Mouse (Mus musculus) forelimb bud, embryonic 11.5 days (tissue): ENCODE data around the gene Gm28308.
A peak's percentile ranks its signal among the peaks of the same experiment; 100 is the strongest.

ENCODE experiments used
- DNase-seq: peaks from one replicate; pipeline ENCODE4 v3.0.0-alpha.2; 2012; ENCODE audit warnings: low read depth, low spot score

Gm28308 gene

GRCm38 (mm10) chr6:52183311-52184080, 29.6 kb downstream of the Gm28308 start:
- no peak for DNase-seq

DNA sequence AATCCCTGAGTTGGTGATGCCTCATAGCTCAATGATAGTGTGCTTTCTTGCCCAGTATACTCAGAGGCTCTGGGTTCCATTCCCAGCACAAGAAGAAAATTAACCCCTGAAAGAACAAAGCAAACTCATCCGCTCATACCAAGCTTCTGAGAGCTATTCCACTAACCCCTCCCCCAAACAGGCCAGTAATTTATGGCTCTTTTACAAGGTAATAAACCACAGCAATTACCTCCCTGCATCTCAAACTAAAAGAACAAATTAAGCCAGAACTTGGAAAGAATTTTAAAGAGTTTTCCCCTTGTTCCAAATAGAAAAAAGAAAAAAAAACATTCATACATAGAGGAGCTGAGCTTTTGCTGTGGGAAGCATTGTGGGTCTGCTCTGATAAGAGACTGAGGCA, 30.3 kb downstream of the Gm28308 start:
- no peak for DNase-seq

GRCm38 (mm10) chr6:52182030-52182429, 31.1 kb downstream of the Gm28308 start:
- DNase-seq, result no peak

GRCm38 (mm10) chr6:52180726-52181125, 32.4 kb downstream of the Gm28308 start:
- DNase-seq, result no peak

- no peak for DNase-seq
These were observed 32.9 kb downstream of the Gm28308 start for GRCm38 (mm10) chr6:52180213-52180710.

- DNase-seq, result no peak
These were observed 33.4 kb downstream of the Gm28308 start for GRCm38 (mm10) chr6:52179690-52180089.

- DNase-seq, result no peak
These were observed 34.0 kb downstream of the Gm28308 start for GRCm38 (mm10) chr6:52178918-52179665.

- no peak for DNase-seq
These were observed 35.3 kb downstream of the Gm28308 start for GRCm38 (mm10) chr6:52177806-52178205.

DNA sequence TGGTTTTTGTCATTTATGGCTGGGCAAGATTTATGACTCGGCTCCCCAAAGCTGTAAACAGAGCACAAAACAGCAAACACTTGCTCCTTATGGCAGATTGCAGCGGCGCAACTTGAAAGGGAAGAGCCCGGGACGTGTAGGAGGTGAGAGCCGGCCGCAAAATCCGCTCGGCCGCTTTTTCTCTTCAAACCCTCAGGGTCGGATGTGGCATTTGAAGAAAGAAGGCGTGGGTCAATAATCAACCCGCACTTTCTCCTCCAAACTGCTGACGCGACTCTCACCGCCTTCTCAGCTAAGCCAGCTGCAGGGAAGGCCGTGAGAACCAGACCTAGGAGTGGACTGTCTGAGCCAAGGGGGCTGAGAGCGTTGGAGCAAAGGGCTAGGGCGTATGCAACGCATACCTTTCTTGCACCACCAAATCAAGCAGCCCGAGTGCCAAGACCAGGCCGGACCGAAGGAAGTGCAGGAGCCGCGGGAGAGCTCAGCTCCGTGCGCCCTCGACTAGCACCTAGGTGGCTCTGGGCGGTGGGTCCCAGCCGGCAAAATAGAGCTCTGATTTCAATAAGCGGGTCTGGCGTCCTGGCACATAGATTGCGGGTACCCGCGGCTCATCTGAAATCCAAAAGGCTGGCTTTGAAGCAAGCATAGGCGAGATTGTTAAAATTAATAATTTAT, 35.9 kb downstream of the Gm28308 start, which contains the start of gene 5730596B20Rik:
TSS of gene 5730596B20Rik (plus strand) at position 438 of the 675 bp plus-strand sequence.
- peak; percentile 78 for DNase-seq

- DNase-seq, result no peak
These were observed 36.7 kb downstream of the Gm28308 start for GRCm38 (mm10) chr6:52176391-52176790.

GRCm38 (mm10) chr6:52175864-52176263, 37.3 kb downstream of the Gm28308 start:
- DNase-seq, result no peak

GRCm38 (mm10) chr6:52174968-52175751, 38.0 kb downstream of the Gm28308 start:
- DNase-seq, result no peak

DNA sequence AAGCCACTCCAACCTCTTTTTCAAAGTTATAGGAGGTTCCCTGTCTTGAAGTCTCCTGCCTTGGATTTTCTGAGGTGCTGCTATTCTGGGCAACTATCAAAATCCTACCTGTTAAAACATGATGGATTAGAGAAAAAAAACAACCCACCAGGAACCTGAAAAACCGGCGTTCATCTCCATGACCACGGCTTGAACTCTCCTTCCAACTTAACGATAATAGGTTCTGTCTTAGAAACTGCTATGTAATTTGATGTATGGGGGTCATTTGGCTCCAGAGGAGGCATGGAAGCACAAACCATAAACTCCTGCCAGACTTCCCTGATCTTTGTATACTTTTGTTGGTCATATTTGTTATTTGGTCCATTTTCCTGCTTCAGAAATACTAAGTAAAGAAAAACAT, 39.5 kb downstream of the Gm28308 start:
- DNase-seq, result no peak

DNA sequence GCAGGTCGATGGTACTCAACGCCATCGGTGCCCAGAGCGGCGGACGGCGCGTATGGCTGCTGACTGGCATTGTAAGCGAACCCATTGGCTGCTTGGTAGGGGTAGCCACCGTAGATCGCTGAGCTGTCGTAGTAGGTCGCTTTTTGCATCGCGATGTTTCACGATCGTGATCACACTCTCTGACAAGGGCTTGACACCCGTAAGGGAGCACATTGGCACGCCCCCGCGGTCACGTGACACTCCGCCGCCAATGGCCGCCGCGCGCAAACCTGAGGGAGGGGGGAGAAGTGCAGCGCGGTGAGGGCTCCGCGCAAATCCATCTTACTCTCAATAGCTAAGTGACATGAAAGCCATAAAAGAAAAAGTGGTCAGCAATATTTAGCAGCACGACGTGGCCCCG, 40.6 kb downstream of the Gm28308 start:
- peak; percentile 87 for DNase-seq

- DNase-seq, result no peak
These were observed 41.2 kb downstream of the Gm28308 start for GRCm38 (mm10) chr6:52171938-52172337.

GRCm38 (mm10) chr6:52171331-52171730, 41.8 kb downstream of the Gm28308 start:
- no peak for DNase-seq

DNA sequence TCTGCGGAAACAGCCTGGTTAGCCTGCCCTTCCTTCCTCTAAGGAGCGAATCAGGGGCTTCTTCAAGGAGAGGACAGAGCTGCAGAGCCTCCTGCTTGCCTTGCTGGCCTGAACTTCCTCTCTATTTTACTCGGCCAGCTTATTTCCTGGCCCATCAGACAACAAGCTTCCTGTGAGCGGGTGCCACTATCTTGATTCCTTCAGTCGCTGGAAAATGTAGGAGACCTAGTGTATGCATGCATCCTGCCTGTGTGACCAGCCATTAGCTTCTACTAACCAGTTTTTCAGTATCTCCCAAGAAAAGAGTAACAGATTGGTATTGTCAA, 42.3 kb downstream of the Gm28308 start:
- DNase-seq, result no peak

DNA sequence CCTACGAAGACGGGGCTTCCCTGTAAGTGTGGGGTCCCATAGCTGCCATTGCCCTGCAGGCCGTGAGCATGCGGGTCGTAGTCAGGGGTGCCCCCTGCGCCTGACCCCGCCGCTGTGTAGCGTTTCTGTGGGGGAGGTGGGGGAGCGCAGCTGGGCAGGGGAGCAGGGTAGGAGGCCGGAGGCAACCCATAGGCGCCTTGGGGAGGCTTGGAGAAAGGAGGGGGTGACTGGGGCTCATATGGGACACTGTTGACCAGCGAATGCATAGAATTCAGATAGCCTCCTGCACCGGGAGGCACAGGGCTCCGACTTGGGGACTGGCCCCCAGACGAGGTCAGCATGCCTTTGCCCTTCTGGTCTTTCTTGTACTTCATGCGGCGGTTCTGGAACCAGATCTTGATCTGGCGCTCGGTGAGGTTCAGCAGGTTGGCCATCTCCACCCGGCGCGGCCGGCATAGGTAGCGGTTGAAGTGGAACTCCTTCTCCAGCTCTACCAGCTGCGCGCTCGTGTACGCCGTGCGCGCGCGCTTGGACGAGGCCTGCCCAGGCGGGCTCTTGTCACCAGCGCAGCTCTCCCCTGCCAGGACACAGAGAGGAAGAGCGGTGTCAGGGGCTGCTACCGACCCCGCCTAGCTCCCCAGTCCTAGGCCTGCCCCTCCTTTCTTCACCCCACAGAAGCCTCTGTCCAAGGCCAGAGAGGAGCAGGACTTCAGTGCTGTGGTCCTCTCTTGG, 42.8 kb downstream of the Gm28308 start:
- no peak for DNase-seq

DNA sequence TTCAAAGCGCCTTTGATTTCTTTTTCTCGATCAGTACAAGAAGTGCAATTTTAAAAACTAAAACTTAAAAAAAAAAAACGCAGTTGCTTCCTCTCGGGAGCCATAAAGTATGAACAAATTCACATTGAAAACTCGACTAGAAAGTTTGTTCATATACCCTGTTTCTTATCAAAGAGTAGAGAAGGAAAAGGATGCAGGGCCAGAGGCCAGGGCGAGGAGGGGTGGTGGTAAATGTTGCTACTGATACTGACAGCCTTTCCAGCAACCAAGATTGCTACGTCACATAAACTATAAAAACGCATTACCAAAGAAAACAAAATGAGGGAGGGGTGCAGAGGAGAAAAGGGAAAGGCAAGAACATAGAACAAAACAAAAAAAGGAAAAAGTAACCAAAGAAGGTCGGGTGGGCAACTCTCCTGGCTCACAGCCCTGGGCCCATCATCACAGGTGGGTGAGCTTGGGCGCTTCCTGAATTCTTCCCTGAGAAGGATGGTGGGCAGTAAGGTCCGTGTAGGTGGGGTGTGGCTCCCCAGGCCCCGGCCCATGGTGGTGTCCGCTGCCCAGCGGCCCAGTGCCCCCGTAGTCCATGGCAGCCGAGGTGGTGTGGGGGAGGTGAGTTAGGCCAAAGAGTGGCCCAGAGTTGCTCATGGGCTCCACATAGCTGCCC, 43.5 kb downstream of the Gm28308 start:
- no peak for DNase-seq
